Mouse (Mus musculus): ENCODE data around the gene Trnau1ap.
"Not testable (repeated sequence)": the region's sequence is repeated elsewhere in the genome, so short reads cannot be mapped to it uniquely, and the experiment has no call there.

Trnau1ap gene

GRCm38 (mm10) chr4:132344403-132345134 is 15.2 kb upstream of the Trnau1ap start:
- no peak for DNase-seq (ENCODE audit: low spot score in 2 of 2)

- DNase-seq (ENCODE audit: low spot score in 2 of 2), result no peak
Measured at GRCm38 (mm10) chr4:132341451-132341850, 12.1 kb upstream of the Trnau1ap start.

GRCm38 (mm10) chr4:132338943-132339342 is 9.6 kb upstream of the Trnau1ap start:
- DNase-seq (ENCODE audit: low spot score in 2 of 2), result no peak

GRCm38 (mm10) chr4:132332880-132333279 is 3.5 kb upstream of the Trnau1ap start:
- DNase-seq (ENCODE audit: low spot score in 2 of 2), result no peak

- DNase-seq (ENCODE audit: low spot score in 2 of 2), result no peak
Measured at GRCm38 (mm10) chr4:132331960-132332359, 2.6 kb upstream of the Trnau1ap start.

GRCm38 (mm10) chr4:132329835-132330354 is 557 bp upstream of the Trnau1ap start:
- DNase-seq (ENCODE audit: low spot score in 2 of 2), result no peak

GRCm38 (mm10) chr4:132328391-132328982 is 851 bp downstream of the Trnau1ap start:
- no peak for DNase-seq (ENCODE audit: low spot score in 2 of 2)

GRCm38 (mm10) chr4:132326481-132326880 is 2.9 kb downstream of the Trnau1ap start:
- no peak for DNase-seq (ENCODE audit: low spot score in 2 of 2)

GRCm38 (mm10) chr4:132315711-132316110 is 13.6 kb downstream of the Trnau1ap start:
- no peak for DNase-seq (ENCODE audit: low spot score in 2 of 2)

GRCm38 (mm10) chr4:132312627-132313026 is 16.7 kb downstream of the Trnau1ap start:
- DNase-seq (ENCODE audit: low spot score in 2 of 2), result no peak

GRCm38 (mm10) chr4:132311801-132312200 is 17.5 kb downstream of the Trnau1ap start:
- no peak for DNase-seq (ENCODE audit: low spot score in 2 of 2)

- no peak for DNase-seq (ENCODE audit: low spot score in 2 of 2)
Measured at GRCm38 (mm10) chr4:132311209-132311608, 18.1 kb downstream of the Trnau1ap start.

- peak in 1 of 2 experiments; percentile 13 for DNase-seq (ENCODE audit: low spot score in 2 of 2)
Measured at GRCm38 (mm10) chr4:132309849-132310472, 19.4 kb downstream of the Trnau1ap start.

- peak; percentile 20 to 23 for DNase-seq (ENCODE audit: low spot score in 2 of 2)
Measured at GRCm38 (mm10) chr4:132309140-132309848, 20.0 kb downstream of the Trnau1ap start.

- peak; percentile 86 to 89 for DNase-seq (ENCODE audit: low spot score in 2 of 2)
Measured at GRCm38 (mm10) chr4:132308437-132309139, 20.8 kb downstream of the Trnau1ap start.

- DNase-seq (ENCODE audit: low spot score in 2 of 2), result no peak
Measured at GRCm38 (mm10) chr4:132306004-132306403, 23.3 kb downstream of the Trnau1ap start.

- no peak for DNase-seq (ENCODE audit: low spot score in 2 of 2)
Measured at GRCm38 (mm10) chr4:132305276-132305675, 24.1 kb downstream of the Trnau1ap start.

GRCm38 (mm10) chr4:132303484-132303883 is 25.9 kb downstream of the Trnau1ap start:
- not testable (repeated sequence) for DNase-seq (ENCODE audit: low spot score in 2 of 2)

GRCm38 (mm10) chr4:132302939-132303479 is 26.3 kb downstream of the Trnau1ap start, which contains the start of gene Rab42:
Gene Rab42 (minus strand): TSS chr4:132303385.
- peak; percentile 28 to 40 for DNase-seq (ENCODE audit: low spot score in 2 of 2)

GRCm38 (mm10) chr4:132301965-132302938 is 27.1 kb downstream of the Trnau1ap start:
- no peak for DNase-seq (ENCODE audit: low spot score in 2 of 2)

Data from frontal cortex, postnatal 25 days (tissue).